Mouse (Mus musculus): ENCODE results near the gene Lin7a.

Lin7a gene

DNA sequence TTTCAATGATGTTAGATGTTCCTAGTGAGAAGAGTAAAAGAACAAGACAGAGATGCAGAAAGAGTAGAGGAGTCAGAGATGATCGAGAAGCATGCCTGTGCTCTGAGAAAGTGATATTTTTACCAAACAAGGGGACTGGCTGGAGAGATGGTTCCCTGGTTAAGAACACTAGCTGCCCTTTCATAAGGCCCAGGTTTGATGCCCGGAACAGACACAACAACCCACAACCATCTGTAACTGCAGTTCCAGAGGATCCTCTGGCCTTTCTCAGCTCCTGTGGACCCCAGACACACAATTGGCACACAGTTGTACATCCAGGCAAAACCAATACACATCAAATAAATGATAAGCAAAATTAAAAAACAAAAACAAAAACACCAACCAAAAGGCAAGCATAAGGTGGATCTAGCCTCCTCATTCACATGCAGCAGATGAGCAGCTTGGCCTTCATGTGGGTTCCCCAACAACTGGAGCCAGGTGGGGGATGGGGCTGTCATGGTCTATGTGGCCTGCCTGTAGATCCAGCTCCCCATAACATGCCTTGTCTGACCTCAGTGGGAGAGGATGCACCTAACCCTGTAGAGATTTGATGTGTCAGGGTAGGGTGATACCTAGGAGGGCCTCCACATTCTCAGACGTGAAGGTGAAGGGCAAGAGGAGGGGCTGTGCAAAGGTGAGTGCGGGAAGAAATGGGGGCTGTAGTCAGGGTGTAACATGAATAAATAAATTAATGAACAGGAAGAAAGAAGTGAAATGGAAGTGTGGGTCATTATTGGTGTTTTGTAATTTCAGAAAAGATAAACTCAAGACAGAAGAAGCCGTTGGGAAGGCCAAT, 178.2 kb downstream of the Lin7a start:
- no peak for DNase-seq (ENCODE audit: low spot score in 2 of 2)

GRCm38 (mm10) chr10:107467819-107468218, 196.3 kb downstream of the Lin7a start:
- no peak for DNase-seq (ENCODE audit: low spot score in 2 of 2)
